Mouse (Mus musculus) adipocyte (in vitro differentiated cells): Measurements from ENCODE around the gene Itpka.
"Not testable (repeated sequence)": the region's sequence is repeated elsewhere in the genome, so short reads cannot be mapped to it uniquely, and the experiment has no call there.

Experiments
- DNase-seq: peaks from one replicate; pipeline ENCODE4 v3.0.0-alpha.2; 2016; ENCODE audit warnings: low spot score

The Itpka gene

DNA sequence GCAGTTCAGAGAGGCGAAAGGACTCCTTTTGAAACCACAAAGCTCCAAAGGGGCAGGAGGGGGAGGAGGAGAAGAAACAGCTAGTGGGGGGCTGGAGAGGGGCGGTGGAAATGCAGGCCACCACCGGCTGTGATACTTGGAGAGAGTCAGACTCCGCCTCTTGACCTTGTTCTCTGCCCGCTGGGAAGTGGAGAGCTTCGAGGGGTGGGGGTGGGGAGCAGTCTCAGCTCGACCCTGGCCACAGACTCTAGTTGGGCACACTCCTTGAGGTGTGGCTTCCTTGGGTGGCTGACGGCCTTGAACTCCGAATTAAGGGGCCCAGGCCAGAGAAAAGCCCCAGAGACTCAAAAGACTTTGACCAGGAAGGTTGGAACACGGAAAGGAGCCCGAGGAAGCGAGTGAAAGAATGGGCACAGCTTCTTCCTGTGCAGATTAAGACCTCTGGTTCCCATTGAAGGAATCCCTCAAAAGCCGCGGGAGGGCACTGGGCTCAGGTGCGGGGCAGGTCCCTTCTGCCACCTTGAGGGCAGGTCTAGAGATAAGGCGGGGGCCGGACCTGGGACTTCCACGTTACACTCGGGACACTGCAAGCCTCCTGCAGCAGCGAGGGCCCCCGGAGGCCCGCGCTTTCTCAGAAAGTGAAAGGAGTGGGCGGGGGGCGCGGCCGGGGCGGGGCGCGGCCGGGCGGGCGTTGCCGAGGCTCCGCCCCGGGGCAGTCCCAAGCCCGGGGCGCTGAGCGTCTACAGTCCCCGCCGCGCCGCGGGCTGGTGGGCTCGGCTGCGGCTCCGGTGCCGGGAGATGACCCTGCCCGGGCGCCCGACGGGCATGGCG is at the start of gene Itpka:
Gene Itpka, plus strand, starts transcription at position 757 of the 831 bp plus-strand sequence.
- DNase-seq = peak; percentile 36

DNA sequence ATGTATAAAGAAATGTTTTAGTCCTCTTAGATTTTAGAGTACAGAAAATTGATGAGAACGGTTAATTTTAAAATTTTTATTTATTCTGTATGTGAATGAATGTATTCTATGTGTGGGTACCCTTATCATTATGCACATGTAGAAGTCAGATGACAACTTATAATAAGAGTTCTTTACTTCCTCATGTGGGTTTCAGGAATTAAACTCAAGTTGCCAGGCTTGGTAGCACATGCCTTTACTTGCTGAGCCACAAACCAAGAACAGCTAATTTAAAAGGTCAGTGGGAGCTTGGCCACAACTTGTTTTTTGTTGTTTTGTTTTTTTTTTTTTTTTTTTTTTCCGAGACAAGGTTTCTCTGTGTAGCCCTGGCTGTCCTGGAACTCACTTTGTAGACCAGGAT is 47.3 kb upstream of the Itpka start:
- DNase-seq = no peak

- DNase-seq = no peak
Observed at GRCm38 (mm10) chr2:119696111-119696510, 46.0 kb upstream of the Itpka start.

DNA sequence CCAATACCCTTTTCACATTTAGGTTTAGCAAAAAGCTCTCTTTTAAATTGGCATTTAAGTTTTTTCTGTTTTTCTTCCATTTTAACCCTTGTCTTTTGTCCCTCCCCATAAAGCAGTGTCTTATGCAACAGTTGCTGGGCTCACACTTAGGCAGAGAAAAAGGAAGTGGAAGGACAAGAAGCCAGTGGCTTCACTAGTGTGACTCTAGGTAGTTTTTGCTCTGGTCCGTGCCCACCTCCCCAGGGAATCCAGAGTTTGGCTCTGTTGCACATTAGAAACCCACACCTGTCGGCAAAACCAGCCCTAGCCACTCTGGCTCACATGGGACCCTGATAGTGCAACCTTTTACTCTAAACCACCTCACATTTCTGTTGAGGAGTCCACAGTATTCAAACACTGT is 43.7 kb upstream of the Itpka start:
- no peak for DNase-seq

DNA sequence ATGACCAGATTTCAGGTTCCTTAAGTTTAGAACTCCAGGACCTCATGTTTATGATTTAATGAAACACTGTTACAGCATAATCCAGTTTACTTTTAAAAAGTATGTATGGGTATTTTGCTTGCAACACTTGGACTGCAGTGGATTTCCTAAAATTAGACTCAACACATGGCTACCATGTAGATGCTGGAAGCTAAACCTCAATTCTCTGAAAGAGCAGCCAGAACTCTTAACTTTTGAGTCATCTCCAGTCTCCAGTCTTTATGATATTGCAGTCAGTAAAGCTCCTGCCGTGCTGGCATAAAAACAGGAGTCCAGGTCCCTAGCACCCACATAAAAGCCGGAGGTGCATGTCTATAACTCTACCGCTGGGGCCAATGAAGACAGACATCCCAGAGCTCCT is 42.2 kb upstream of the Itpka start:
- DNase-seq = no peak

GRCm38 (mm10) chr2:119703171-119703570 is 39.0 kb upstream of the Itpka start:
- DNase-seq = no peak

GRCm38 (mm10) chr2:119707676-119708075 is 34.5 kb upstream of the Itpka start:
- no peak for DNase-seq

DNA sequence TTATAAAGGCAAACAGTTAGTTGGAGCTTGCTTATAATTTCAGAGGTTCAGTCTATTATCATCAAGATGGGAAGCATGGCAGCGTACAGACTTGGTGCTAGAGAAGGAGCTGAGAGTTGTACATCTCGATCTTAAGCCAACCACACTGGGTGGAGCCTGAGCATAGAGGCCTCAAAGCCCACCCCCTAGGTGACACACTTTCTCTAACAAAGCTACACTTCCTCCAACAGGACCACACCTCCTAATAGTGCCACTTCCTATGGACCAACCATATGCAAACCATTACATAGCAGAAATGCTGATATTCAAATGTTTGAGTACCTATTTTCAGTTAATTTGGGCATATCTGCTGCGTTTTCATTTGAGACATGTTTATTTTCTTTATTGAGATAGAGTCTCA is 32.1 kb upstream of the Itpka start:
- no peak for DNase-seq

GRCm38 (mm10) chr2:119715868-119716267 is 26.3 kb upstream of the Itpka start:
- not testable (repeated sequence) for DNase-seq

DNA sequence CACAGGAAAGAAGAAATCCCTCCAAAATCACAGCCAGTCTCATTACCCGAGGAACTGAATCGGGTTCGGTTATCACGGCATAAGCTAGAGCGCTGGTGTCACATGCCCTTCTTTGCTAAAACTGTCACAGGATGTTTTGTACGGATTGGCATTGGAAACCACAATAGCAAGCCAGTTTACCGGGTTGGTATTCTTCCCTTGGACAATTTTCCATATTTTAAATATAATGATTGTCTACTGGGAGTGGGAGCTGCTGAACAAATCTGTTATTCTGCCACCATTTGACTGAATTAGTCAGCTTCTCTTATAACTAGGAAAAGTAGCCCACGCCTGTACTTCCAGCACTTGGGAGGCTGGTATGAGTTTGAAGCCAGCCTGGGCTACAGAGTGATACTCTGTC is 21.1 kb upstream of the Itpka start:
- no peak for DNase-seq

- no peak for DNase-seq
Observed at GRCm38 (mm10) chr2:119727762-119728416, 14.2 kb upstream of the Itpka start.

GRCm38 (mm10) chr2:119730735-119731134 is 11.4 kb upstream of the Itpka start:
- no peak for DNase-seq

- DNase-seq = no peak
Observed at GRCm38 (mm10) chr2:119737124-119737523, 5.0 kb upstream of the Itpka start.

DNA sequence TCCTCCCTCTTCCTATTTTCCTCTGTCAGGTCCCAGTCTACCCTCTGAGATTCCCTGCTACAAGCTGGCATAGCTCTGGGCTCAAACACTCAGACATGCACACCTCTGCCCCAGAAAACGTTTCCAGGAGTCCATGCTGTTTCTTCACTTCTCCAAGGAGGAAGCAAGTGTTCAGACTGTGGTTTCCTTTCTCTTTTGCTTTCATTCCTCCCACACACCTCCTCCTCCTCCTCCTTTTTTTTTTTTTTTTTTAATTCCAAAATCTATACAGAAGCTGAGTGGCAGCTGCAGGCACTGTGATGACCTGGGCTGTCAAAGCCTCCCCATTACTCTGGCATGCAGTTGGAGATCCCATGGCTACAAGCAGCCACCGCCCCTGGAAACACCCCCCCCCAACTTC is 1.6 kb upstream of the Itpka start:
- peak; percentile 49 for DNase-seq

- no peak for DNase-seq
Observed at GRCm38 (mm10) chr2:119742461-119743175, 481 bp downstream of the Itpka start.

- DNase-seq = no peak
Observed at GRCm38 (mm10) chr2:119743176-119743807, 1.2 kb downstream of the Itpka start.

DNA sequence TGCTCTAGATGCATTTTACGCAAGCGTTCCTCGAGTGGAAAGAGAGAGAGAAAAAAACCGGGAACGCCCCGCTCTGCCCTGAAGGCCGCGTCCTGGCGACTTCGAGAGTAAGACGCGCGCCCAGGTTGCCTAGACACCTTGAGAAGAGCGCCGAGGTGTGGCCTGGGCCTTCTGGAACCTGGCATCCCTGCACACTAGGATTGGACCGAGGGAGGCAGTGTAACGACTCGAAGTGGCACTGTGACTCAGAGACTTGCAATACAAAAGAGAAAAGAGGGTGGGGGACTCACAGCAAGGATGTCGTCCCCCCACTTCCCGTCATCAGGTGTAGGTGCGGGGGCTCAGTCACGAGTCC is 1.6 kb downstream of the Itpka start:
- no peak for DNase-seq

DNA sequence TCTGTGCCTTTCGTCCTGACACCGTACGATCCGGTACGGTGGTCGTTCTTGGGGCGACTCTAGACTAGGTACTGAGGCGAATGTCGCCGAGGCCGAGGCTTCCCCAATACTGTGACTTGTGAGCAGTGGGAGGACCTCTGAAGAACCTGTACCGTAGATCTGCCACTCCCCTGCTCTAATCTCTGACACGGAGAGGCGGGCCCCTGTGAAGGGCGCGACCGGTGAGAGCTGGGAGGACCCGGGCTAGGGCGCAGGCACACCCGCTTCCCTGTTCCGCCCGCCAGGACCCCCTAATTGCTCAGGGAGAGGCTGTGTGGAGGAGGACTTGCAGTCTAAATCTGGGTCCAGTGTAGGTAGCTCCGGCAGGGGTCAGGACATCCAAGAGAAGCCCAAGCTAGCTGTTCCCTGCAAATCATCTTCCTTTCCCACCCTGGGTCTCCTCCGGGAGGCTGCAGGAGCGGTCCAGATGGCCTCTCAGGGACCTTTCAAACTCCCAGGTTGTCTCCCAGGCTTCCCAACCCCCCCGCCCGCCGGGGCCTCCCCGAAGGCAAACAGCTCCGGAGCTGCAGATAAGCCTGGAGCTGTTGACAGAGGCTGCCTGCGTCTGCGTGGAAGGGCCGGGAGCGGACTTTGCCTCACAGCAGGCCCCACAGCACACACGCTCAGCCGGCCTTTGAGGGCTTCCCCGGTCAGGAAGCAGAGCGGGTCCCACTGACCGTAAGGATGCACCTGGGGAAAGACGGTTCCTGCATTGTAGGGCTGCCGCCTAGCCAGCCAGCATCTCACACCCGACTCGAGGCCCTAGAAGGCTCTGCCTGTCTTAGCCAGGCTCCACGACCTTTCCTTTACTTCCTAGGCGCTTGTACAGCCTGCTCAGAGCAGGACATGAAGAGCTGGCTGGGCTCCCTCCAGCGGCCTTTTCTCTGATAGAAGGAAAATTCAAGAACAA is 2.3 kb downstream of the Itpka start:
- DNase-seq = peak; percentile 82

- DNase-seq = peak; percentile 56
Observed at GRCm38 (mm10) chr2:119745281-119745680, 3.1 kb downstream of the Itpka start.

DNA sequence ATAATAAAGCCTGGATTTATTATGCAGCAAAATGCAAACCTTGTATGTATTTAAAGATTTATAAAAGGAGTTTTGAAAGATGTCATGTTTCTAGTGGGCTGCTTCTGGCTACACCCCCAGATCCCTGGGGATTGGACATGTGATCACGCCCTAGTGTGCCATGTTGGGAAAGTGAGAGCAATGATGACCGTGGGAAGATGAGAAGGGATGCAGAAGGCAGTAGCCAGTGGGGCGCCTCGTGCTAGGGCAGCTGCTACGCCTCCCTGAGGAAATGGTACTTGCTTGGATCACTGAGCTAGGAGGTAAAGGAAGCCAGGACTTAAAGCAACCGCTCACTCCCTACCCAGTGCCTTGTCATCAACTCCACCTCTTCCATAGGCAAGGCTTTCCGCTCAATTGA is 5.4 kb downstream of the Itpka start:
- no peak for DNase-seq

DNA sequence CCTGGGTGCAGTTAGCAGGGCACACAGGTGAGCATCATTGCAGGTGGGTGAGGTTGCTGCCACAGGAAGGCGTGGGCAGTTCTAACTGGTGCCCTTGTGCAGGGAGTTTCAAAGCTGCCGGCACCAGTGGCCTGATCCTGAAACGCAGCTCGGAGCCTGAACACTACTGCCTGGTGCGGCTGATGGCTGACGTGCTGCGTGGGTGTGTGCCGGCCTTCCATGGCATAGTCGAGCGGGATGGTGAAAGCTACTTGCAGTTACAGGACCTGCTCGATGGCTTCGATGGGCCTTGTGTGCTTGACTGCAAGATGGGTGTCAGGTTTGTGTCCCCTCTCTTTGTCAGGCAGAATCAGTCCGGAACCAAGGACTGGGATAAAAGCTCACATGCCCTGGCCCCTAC is 7.1 kb downstream of the Itpka start:
- no peak for DNase-seq
